Mouse (Mus musculus) liver, postnatal 0 days (tissue): ENCODE measurements around the gene Artn.

Source experiments
- CTCF ChIP-seq: sonication (generic); IDR thresholded peaks from 2 replicates; pipeline ENCODE4 v1.5.1; 2016; ENCODE audit warnings: antibody characterized with exemption, low read depth
- EP300 ChIP-seq: IDR thresholded peaks from 2 replicates; pipeline ENCODE4 v1.6.1; 2016; ENCODE audit warnings: antibody characterized with exemption, low read depth, mild to moderate bottlenecking

DNA sequence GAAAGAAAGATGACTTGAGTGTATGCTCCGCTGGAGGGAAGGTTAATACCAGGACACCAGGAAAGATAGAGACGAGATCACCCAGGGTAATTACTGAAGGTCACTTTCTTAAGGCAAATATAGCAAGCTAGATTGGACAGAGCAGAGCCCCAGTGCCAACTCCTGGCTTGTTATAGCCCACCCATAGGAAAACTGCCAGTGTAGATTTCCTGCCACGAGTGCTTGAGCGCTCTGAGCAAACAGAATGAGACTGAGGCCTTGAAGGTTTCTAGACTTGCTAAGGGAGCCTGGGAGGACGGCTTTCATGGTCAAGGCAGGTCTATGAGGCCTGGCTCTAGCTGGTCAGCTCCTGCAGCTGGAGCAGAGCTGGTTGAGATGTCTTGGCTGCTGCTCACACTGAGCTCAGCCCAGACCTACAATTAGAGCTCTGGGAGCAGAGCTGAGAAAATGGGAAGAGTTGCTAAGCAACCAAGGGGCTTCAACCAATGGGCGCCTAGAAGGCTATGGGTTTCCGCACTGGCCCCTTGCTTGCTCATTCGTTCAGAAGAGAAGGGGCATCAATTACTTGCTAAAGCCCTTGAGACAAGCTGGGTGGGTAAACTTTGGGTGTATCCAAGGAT, 20.6 kb downstream of the Artn start:
- TF ChIP-seq CTCF = no peak
- no peak for TF ChIP-seq EP300
